Mouse (Mus musculus): ENCODE measurements at regions not wholly inside any gene's neighbourhood (a gene's known extent, or its start where the extent isn't known, plus 50 kb on each side); places are given as distances from the start of the nearest gene placed in this dataset.

- Histone ChIP-seq H3K27me3 (ENCODE audit: control insufficient read depth, insufficient read depth, low read length) (no peaks in the 10 kb centered on the region), H3K4me3 (replicated peaks; ENCODE audit: insufficient read depth, low read depth, low read length) (no peak overlapping the region), H3K4me1 (ENCODE audit: control insufficient read depth, insufficient read depth, low read length) (no peaks in the 10 kb centered on the region), H3K27ac (ENCODE audit: insufficient read depth, low read length) (no peak overlapping the region)
- WGBS: 95% methylated on average over 4 of the region's 4 CpGs
- DNase-seq: no peak
- TF ChIP-seq POLR2A (IDR thresholded peaks at IDR 0.05; ENCODE audit: borderline replicate concordance, insufficient read depth, low read length): no peak
- no peak for TF ChIP-seq CTCF (IDR thresholded peaks at IDR 0.05; ENCODE audit: borderline replicate concordance, insufficient read depth, low read depth, low read length)
Observed at GRCm38 (mm10) chr16:29847734-29848133, 216.4 kb upstream of the Hes1 start.

- WGBS: 91% methylated on average over 12 of the region's 12 CpGs
- no peaks in the 10 kb centered on the region for H3K27me3 ChIP-seq (ENCODE audit: control insufficient read depth, insufficient read depth, low read length)
- no peak overlapping the region for H3K27ac ChIP-seq (ENCODE audit: insufficient read depth, low read length)
- H3K4me1 ChIP-seq (ENCODE audit: control insufficient read depth, insufficient read depth, low read length): no peaks in the 10 kb centered on the region
- no peak overlapping the region for H3K4me3 ChIP-seq (replicated peaks; ENCODE audit: insufficient read depth, low read depth, low read length)
- no peak for DNase-seq
- TF ChIP-seq CTCF (IDR thresholded peaks at IDR 0.05; ENCODE audit: borderline replicate concordance, insufficient read depth, low read depth, low read length) (no peak), POLR2A (IDR thresholded peaks at IDR 0.05; ENCODE audit: borderline replicate concordance, insufficient read depth, low read length) (no peak)
Observed at GRCm38 (mm10) chr16:29848527-29848926, 215.7 kb upstream of the Hes1 start.

DNA sequence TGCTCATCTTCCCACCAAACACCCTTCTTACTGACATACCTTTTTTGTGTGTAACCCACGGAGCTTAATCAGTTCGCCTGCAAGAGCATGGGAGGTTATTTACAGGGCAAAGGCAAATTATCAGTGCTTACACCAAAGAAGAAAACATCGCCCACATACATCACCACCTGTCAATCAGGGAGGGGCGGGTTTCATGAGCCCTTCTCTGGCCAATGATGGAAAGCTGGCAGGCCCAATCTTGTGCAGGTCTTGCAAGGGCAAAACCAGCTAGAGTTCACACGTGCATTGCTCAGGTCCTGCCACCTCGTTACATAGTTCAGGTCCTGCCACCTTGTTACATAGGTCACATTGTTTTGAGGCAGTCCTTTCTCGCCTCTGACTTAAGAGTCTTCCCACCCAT, 214.7 kb upstream of the Hes1 start:
- TF ChIP-seq CTCF (IDR thresholded peaks at IDR 0.05; ENCODE audit: borderline replicate concordance, insufficient read depth, low read depth, low read length): no peak
- no peak for TF ChIP-seq POLR2A (IDR thresholded peaks at IDR 0.05; ENCODE audit: borderline replicate concordance, insufficient read depth, low read length)
- H3K27me3 ChIP-seq (ENCODE audit: control insufficient read depth, insufficient read depth, low read length): no peaks in the 10 kb centered on the region
- no peak for DNase-seq
- 87% methylated on average over 7 of the region's 7 CpGs for WGBS
- H3K4me3 ChIP-seq (replicated peaks; ENCODE audit: insufficient read depth, low read depth, low read length): no peak overlapping the region
- H3K27ac ChIP-seq (ENCODE audit: insufficient read depth, low read length): no peak overlapping the region
- no peaks in the 10 kb centered on the region for H3K4me1 ChIP-seq (ENCODE audit: control insufficient read depth, insufficient read depth, low read length)

DNA sequence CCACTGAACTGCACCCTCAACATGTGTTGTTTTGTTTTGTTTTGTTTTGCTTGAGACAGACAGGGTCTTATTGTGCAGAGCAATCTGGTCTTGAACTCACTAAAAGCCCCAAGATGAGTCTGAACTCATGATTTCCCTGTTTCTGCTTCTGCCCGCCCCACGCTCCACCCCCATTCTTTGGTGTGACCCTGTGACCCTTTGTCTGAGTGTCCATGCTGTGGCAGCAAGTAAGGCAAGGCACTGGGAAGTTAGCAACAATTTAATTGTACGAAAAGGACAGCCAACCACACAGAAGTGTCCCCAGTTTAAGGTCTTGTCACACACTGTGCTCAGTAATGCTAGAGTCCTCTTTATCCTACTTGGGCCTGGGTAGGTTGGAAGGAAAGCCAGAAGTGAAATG, 213.6 kb upstream of the Hes1 start:
- H3K27me3 ChIP-seq (ENCODE audit: control insufficient read depth, insufficient read depth, low read length): no peaks in the 10 kb centered on the region
- no peak for DNase-seq
- 94% methylated on average over 3 of the region's 3 CpGs for WGBS
- H3K4me3 ChIP-seq (replicated peaks; ENCODE audit: insufficient read depth, low read depth, low read length): no peak overlapping the region
- H3K4me1 ChIP-seq (ENCODE audit: control insufficient read depth, insufficient read depth, low read length): no peaks in the 10 kb centered on the region
- TF ChIP-seq CTCF (IDR thresholded peaks at IDR 0.05; ENCODE audit: borderline replicate concordance, insufficient read depth, low read depth, low read length) (no peak), POLR2A (IDR thresholded peaks at IDR 0.05; ENCODE audit: borderline replicate concordance, insufficient read depth, low read length) (no peak)
- no peak overlapping the region for H3K27ac ChIP-seq (ENCODE audit: insufficient read depth, low read length)

- no peak for DNase-seq
- 79% methylated on average over 9 of the region's 9 CpGs for WGBS
- Histone ChIP-seq H3K27ac (ENCODE audit: insufficient read depth, low read length) (no peak overlapping the region), H3K27me3 (ENCODE audit: control insufficient read depth, insufficient read depth, low read length) (no peaks in the 10 kb centered on the region), H3K4me3 (replicated peaks; ENCODE audit: insufficient read depth, low read depth, low read length) (no peak overlapping the region), H3K4me1 (ENCODE audit: control insufficient read depth, insufficient read depth, low read length) (no peaks in the 10 kb centered on the region)
- no peak for TF ChIP-seq POLR2A (IDR thresholded peaks at IDR 0.05; ENCODE audit: borderline replicate concordance, insufficient read depth, low read length)
- no peak for TF ChIP-seq CTCF (IDR thresholded peaks at IDR 0.05; ENCODE audit: borderline replicate concordance, insufficient read depth, low read depth, low read length)
Observed at GRCm38 (mm10) chr16:29851827-29852226, 212.4 kb upstream of the Hes1 start.

DNA sequence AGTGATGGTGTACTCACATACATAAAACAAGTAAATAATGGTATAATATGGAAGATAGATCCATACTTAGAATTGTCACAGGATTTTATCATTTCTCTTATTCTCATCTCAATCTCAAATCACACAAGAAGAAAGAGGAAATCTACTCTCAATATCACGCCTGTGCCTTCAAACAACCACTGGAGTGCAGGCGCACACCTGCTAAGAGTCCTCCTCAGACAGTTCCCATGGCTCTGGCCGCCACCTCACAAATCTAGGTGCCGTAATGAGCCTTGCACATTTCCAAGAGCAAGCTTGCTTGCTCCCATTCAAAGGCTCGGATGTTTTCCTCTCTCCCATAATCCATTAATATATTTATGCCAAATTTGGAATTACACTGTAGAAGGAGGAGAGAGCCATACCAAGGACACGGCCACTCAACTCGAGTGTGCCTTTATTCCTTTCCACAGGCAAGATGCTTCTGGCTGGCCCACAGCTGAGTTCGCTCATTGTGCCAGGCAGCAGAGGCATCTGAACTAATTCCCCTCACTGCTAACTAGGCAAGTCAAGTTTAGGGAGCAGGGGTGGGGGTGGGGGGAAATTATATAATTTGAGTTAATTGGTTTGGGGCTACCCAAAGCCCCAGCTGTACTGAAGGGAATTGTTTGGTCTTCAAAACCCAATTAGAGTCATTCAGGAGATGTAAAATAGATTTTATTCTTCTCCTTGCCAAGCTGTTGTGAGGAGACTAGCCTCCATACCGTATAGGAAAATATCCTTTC, 209.2 kb upstream of the Hes1 start:
- WGBS: 95% methylated on average over 9 of the region's 9 CpGs
- Histone ChIP-seq H3K27me3 (ENCODE audit: control insufficient read depth, insufficient read depth, low read length) (no peaks in the 10 kb centered on the region), H3K4me3 (replicated peaks; ENCODE audit: insufficient read depth, low read depth, low read length) (no peak overlapping the region), H3K4me1 (ENCODE audit: control insufficient read depth, insufficient read depth, low read length) (no peaks in the 10 kb centered on the region), H3K27ac (ENCODE audit: insufficient read depth, low read length) (no peak overlapping the region)
- DNase-seq: no peak
- no peak for TF ChIP-seq POLR2A (IDR thresholded peaks at IDR 0.05; ENCODE audit: borderline replicate concordance, insufficient read depth, low read length)
- no peak for TF ChIP-seq CTCF (IDR thresholded peaks at IDR 0.05; ENCODE audit: borderline replicate concordance, insufficient read depth, low read depth, low read length)

- no peak for DNase-seq
- WGBS: 73% methylated on average over 1 of the region's 1 CpGs
- Histone ChIP-seq H3K4me1 (ENCODE audit: control insufficient read depth, insufficient read depth, low read length) (peaks cover 8% of the 10 kb centered on the region), H3K27me3 (ENCODE audit: control insufficient read depth, insufficient read depth, low read length) (no peaks in the 10 kb centered on the region), H3K27ac (ENCODE audit: insufficient read depth, low read length) (no peak overlapping the region), H3K4me3 (replicated peaks; ENCODE audit: insufficient read depth, low read depth, low read length) (no peak overlapping the region)
- no peak for TF ChIP-seq CTCF (IDR thresholded peaks at IDR 0.05; ENCODE audit: borderline replicate concordance, insufficient read depth, low read depth, low read length)
- no peak for TF ChIP-seq POLR2A (IDR thresholded peaks at IDR 0.05; ENCODE audit: borderline replicate concordance, insufficient read depth, low read length)
Observed at GRCm38 (mm10) chr16:29856545-29856944, 207.6 kb upstream of the Hes1 start.

DNA sequence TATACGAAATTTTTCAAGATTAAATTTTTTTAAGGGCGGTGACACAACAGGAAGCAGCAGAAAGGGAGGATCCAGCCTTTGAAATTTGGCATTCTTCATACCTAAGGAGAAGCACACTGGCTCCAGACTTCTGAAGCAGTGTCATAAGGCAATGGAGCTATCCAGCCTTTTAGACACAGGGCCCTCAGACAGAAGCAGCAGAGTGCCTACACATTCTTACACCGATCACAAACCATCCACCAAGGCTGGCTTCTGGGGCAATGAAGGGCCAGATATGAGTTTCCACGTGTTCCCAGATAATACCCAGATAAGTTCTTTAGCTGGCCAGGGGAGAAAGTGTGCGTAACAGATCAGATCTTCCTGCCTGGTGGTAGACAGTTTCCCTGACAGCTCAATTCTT, 205.5 kb upstream of the Hes1 start:
- WGBS: 91% methylated on average over 5 of the region's 5 CpGs
- H3K4me1 ChIP-seq (ENCODE audit: control insufficient read depth, insufficient read depth, low read length): peaks cover 8% of the 10 kb centered on the region
- no peak overlapping the region for H3K27ac ChIP-seq (ENCODE audit: insufficient read depth, low read length)
- no peak overlapping the region for H3K4me3 ChIP-seq (replicated peaks; ENCODE audit: insufficient read depth, low read depth, low read length)
- DNase-seq: no peak
- TF ChIP-seq POLR2A (IDR thresholded peaks at IDR 0.05; ENCODE audit: borderline replicate concordance, insufficient read depth, low read length) (no peak), CTCF (IDR thresholded peaks at IDR 0.05; ENCODE audit: borderline replicate concordance, insufficient read depth, low read depth, low read length) (no peak)
- H3K27me3 ChIP-seq (ENCODE audit: control insufficient read depth, insufficient read depth, low read length): no peaks in the 10 kb centered on the region

Measured in cerebellum, adult 2 months (tissue).